Mouse (Mus musculus) liver, embryonic 11.5 days (tissue): ENCODE results near the gene Layn. TPM values are rescaled to one million over a fixed set of nuclear protein-coding genes. Genes with fewer than 3 reads are reported as not detected.

Experiments used
- ATAC-seq: fragments of 200-750 bp; cut with Nextera tagmentation; replicated peaks from 2 replicates; pipeline ENCODE4 v1.8.0; 2017; ENCODE audit warnings: moderate number of reproducible peaks, mild to moderate bottlenecking, moderate TSS enrichment, moderate library complexity; ENCODE audit not compliant: low FRiP score
- DNase-seq: peaks from one replicate; pipeline ENCODE4 v3.0.0-alpha.2; 2017; ENCODE audit warnings: low spot score
- H3K27ac ChIP-seq: fragments of 300-500 bp; sonication (generic); 2 replicates; pipeline ENCODE4 v1.5.1; 2014; ENCODE audit warnings: mild to moderate bottlenecking, low read depth, low read length, control low read depth
- H3K27me3 ChIP-seq: fragments of 300-500 bp; sonication (generic); replicated peaks from 2 replicates; pipeline ENCODE4 v1.6.1; 2014; ENCODE audit warnings: low read length, mixed read lengths; ENCODE audit not compliant: control insufficient read depth, insufficient read depth
- H3K36me3 ChIP-seq: fragments of 300-500 bp; sonication (generic); 2 replicates; pipeline ENCODE4 v1.6.1; 2014; ENCODE audit warnings: mild to moderate bottlenecking, low read length, moderate library complexity, mixed read lengths; ENCODE audit not compliant: control insufficient read depth, insufficient read depth
- H3K4me1 ChIP-seq: fragments of 300-500 bp; sonication (generic); replicated peaks from 2 replicates; pipeline ENCODE4 v1.6.1; 2014; ENCODE audit warnings: low read length, mixed read lengths; ENCODE audit not compliant: control insufficient read depth, insufficient read depth
- H3K4me2 ChIP-seq: fragments of 300-500 bp; sonication (generic); 2 replicates; pipeline ENCODE4 v1.6.1; 2014; ENCODE audit warnings: mild to moderate bottlenecking, control low read depth, moderate library complexity
- H3K4me3 ChIP-seq: fragments of 300-500 bp; sonication (generic); 2 replicates; pipeline ENCODE4 v1.5.1; 2014; ENCODE audit warnings: low read depth, low read length, control low read depth
- H3K9ac ChIP-seq: fragments of 300-500 bp; sonication (generic); 2 replicates; pipeline ENCODE4 v1.6.1; 2014; ENCODE audit warnings: low read depth, low read length, control low read depth
- H3K9me3 ChIP-seq: fragments of 300-500 bp; sonication (generic); 2 replicates; pipeline ENCODE4 v1.6.1; 2016; ENCODE audit warnings: low read length, inconsistent platforms, mixed read lengths; ENCODE audit not compliant: control insufficient read depth
- WGBS: fragments of 180-500 bp; shearing (Covaris S2); extraction: QIAGEN DNeasy Blood & Tissue Kit; methylation state at CpG from one replicate; pipeline ENCODE4 v1.1.7; 2014; 5-methylcytosine and 5-hydroxymethylcytosine counted together
- polyA plus RNA-seq: library from polyadenylated mRNA; unstranded; fragments of >200 nt; fragmentation: Nextera tagmentation; extraction: Ambion mirVana; gene quantifications from 2 replicates; pipeline ENCODE4 v1.2.1, GENCODE M21; 2014

Layn gene
- polyA plus RNA-seq, 1 experiment from 2014 or later = 1.7 TPM

DNA sequence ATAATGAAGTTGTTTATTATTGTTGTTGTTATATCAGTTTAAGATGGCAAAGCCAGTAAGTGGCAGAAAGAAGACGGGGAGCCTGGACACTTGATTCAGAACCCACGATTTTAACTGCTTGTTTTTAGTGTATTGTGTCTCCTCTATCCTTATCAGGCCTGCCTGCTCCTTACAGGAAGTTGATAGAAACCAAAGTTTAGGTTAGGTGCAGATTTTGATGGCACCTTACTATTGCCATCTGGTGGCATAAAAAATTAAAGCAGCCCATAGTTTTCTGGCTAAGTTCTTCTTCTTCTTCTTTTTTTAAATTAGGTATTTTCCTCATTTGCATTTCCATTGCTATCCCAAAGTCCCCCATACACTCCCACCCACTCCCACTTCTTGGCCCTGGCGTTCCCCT lies 24.7 kb downstream of the Layn start:
- no peak overlapping the region for H3K27ac ChIP-seq
- 43% methylated on average over 3 of the region's 3 CpGs for WGBS
- H3K27me3 ChIP-seq = no peaks in the 10 kb centered on the region
- DNase-seq (no peak), ATAC-seq (no peak)
- no peak overlapping the region for H3K4me2 ChIP-seq
- H3K4me3 ChIP-seq = no peak overlapping the region
- no peak overlapping the region for H3K9ac ChIP-seq
- H3K36me3 ChIP-seq = no peaks in the 10 kb centered on the region
- H3K9me3 ChIP-seq = no peaks in the 10 kb centered on the region
- no peaks in the 10 kb centered on the region; the same call in 1 of the 2 replicates for H3K4me1 ChIP-seq

GRCm38 (mm10) chr9:51042136-51042535 lies 34.8 kb downstream of the Layn start:
- Histone ChIP-seq H3K36me3 (no peaks in the 10 kb centered on the region), H3K9ac (no peak overlapping the region), H3K4me2 (no peak overlapping the region), H3K4me3 (no peak overlapping the region), H3K4me1 (no peaks in the 10 kb centered on the region), H3K27me3 (no peaks in the 10 kb centered on the region), H3K9me3 (no peaks in the 10 kb centered on the region), H3K27ac (no peak overlapping the region)
- ATAC-seq (no peak), DNase-seq (no peak)
- WGBS = 72% methylated on average over 6 of the region's 6 CpGs

DNA sequence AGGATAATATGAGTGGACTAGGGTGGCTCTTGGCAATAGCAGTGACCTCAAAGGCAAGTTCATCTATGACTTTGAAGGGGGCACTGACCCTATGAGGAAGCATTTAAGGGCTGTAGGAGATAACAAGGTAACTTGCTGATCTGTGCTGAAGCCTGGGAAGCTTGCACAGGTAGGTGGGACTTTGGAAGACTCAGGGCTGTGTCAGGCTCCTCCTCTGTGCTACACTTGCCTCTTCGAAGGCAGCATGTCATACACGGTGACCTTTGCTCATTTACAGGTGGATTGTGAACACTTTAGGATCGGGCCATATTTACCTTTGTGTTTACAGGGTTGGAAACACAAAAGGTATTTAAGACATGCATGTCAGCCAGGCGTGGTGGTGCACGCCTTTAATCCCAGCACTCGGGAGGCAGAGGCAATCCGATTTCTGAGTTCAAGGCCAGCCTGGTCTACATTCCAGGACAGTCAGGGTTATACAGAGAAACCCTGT lies 35.4 kb downstream of the Layn start:
- Histone ChIP-seq H3K4me2 (no peak overlapping the region), H3K36me3 (no peaks in the 10 kb centered on the region), H3K27ac (no peak overlapping the region), H3K4me3 (no peak overlapping the region), H3K9me3 (no peaks in the 10 kb centered on the region), H3K4me1 (no peaks in the 10 kb centered on the region), H3K27me3 (no peaks in the 10 kb centered on the region), H3K9ac (no peak overlapping the region)
- ATAC-seq (no peak), DNase-seq (no peak)
- WGBS = 85% methylated on average over 7 of the region's 7 CpGs

DNA sequence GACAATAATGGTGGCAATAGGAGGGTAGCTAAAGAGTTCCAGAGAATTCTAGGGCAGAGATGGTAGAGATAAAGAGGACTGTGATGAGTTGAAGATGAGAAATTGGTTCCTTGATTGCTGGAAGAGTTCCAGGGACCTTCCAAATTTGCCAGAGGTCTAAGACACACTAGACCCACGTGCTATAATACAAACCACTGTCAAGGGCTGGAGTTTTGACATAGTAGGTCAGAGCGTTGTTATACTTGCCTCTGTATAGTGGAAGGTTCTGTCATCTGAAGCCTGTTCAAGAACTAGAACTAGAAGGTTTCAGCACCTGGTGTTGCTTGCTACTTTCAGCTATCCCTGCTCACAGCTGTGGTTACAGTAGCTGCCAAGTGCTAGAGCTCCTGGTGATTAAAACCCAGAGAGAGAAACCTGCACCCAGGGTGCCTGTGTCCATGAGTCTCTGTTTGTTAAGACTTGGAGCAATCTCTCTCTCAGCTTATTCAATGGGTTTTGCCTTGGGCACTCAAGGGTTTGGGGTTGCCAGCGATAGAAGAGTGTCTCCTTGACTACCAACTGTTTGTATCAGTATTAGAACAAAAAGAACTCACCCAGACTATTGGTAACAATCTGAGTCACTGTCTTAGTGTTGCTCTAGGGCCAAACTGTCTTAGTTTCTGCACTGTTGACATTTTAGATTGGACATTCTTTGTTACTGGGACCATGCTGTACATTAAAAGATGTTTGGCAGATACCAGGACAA lies 43.9 kb downstream of the Layn start:
- no peak overlapping the region for H3K4me3 ChIP-seq
- WGBS = 75% methylated on average over 3 of the region's 3 CpGs
- DNase-seq (no peak), ATAC-seq (no peak)
- no peaks in the 10 kb centered on the region for H3K27me3 ChIP-seq
- no peak overlapping the region for H3K9ac ChIP-seq
- no peak overlapping the region for H3K27ac ChIP-seq
- H3K36me3 ChIP-seq = no peaks in the 10 kb centered on the region
- H3K4me2 ChIP-seq = no peak overlapping the region
- no peaks in the 10 kb centered on the region for H3K4me1 ChIP-seq
- H3K9me3 ChIP-seq = no peaks in the 10 kb centered on the region

DNA sequence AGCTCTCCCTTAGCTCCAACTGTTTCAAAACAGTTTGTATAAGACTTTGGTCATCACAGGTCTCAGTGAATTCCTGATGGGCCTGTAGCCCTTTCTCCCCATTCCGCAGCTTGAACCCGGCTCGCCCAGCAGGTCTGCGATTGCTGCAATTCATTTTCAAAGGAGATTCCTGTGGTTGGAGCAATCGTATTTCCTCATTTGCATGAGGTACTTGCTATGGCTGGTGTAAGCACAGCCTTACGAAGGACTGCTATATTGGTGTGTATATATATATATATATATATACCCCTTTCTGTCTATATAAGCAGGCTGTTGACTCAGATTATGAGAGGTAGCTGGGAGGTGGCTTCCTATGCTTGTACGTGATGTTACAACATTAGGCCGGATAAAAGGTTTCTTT lies 44.6 kb downstream of the Layn start:
- ATAC-seq = no peak
- 65% methylated on average over 8 of the region's 8 CpGs for WGBS

DNA sequence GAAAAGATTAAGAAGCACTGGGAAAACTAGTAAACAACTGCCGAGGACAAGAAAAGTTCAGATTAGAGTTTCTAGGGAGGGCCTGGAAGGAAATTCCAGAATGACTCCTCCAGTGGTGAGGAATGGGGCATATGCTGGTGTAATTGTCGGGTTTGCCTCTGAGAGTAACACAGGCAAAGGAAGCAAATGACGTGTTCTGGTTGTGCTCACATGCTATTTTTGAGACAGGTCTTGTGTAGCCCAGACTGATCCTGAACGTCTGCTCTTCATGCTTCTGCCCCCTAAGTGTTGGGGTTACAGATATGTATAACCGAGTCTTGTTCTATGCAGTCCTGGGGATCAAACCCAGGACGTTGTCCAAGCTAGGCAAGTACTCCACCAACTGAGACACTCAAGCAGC lies 45.3 kb downstream of the Layn start:
- WGBS = 56% methylated on average over 6 of the region's 6 CpGs
- ATAC-seq (no peak), DNase-seq (no peak)
- no peaks in the 10 kb centered on the region for H3K27me3 ChIP-seq
- H3K9ac ChIP-seq = no peak overlapping the region
- H3K27ac ChIP-seq = no peak overlapping the region
- H3K4me2 ChIP-seq = no peak overlapping the region
- H3K9me3 ChIP-seq = no peaks in the 10 kb centered on the region
- no peaks in the 10 kb centered on the region for H3K36me3 ChIP-seq
- H3K4me3 ChIP-seq = no peak overlapping the region
- H3K4me1 ChIP-seq = no peaks in the 10 kb centered on the region

More for the DNA sequence above, 44.6 kb downstream of the Layn start:
- no peak overlapping the region for H3K4me3 ChIP-seq
- no peak overlapping the region for H3K27ac ChIP-seq
- H3K36me3 ChIP-seq = no peaks in the 10 kb centered on the region
- DNase-seq = no peak
- H3K27me3 ChIP-seq = no peaks in the 10 kb centered on the region
- no peak overlapping the region for H3K9ac ChIP-seq
- no peaks in the 10 kb centered on the region for H3K9me3 ChIP-seq
- H3K4me1 ChIP-seq = no peaks in the 10 kb centered on the region
- no peak overlapping the region for H3K4me2 ChIP-seq

DNA sequence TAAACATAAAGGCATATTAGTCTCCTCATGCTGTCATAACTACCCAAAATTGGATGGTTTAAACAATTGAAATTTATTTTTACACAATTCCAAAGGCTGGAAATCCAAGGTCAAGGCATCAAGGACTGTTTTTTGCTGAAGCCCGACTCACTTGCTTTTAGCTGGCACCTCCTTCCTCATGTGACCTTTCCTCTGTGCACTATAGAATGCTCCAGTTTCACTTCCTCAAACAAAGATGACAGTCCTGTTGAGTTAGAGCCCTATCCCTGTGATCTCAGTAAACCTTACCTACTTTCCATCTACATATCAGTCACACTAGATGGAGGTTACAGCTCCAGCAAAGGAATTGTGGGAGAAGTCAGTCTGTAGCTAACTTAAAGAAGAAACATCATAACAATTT lies 46.7 kb downstream of the Layn start:
- H3K4me1 ChIP-seq = no peaks in the 10 kb centered on the region
- ATAC-seq (no peak), DNase-seq (no peak)
- H3K4me3 ChIP-seq = no peak overlapping the region
- H3K4me2 ChIP-seq = no peak overlapping the region
- H3K27ac ChIP-seq = no peak overlapping the region
- H3K9me3 ChIP-seq = no peaks in the 10 kb centered on the region
- H3K9ac ChIP-seq = no peak overlapping the region
- H3K36me3 ChIP-seq = no peaks in the 10 kb centered on the region
- 30% methylated on average over 1 of the region's 1 CpGs for WGBS
- no peaks in the 10 kb centered on the region for H3K27me3 ChIP-seq

- no peak for DNase-seq
- H3K4me1 ChIP-seq = no peaks in the 10 kb centered on the region
- 82% methylated on average over 1 of the region's 1 CpGs for WGBS
Observed at GRCm38 (mm10) chr9:51026952-51027351, 49.9 kb downstream of the Layn start.

GRCm38 (mm10) chr9:51021123-51021795 lies 55.6 kb downstream of the Layn start:
- no peak for ATAC-seq
- no peak overlapping the region for H3K4me3 ChIP-seq
- no peak overlapping the region for H3K4me2 ChIP-seq
- H3K27ac ChIP-seq = no peak overlapping the region
- H3K36me3 ChIP-seq = no peaks in the 10 kb centered on the region
- no peak overlapping the region for H3K9ac ChIP-seq
- no peak for DNase-seq
- WGBS = 58% methylated on average over 4 of the region's 4 CpGs
- no peaks in the 10 kb centered on the region; the same call in 1 of the 2 replicates for H3K4me1 ChIP-seq
- H3K9me3 ChIP-seq = no peaks in the 10 kb centered on the region
- H3K27me3 ChIP-seq = no peaks in the 10 kb centered on the region

More at GRCm38 (mm10) chr9:51026952-51027351, 49.9 kb downstream of the Layn start:
- Histone ChIP-seq H3K27me3 (no peaks in the 10 kb centered on the region), H3K4me3 (no peak overlapping the region), H3K9me3 (no peaks in the 10 kb centered on the region), H3K27ac (no peak overlapping the region), H3K36me3 (no peaks in the 10 kb centered on the region), H3K4me2 (no peak overlapping the region), H3K9ac (no peak overlapping the region)
- ATAC-seq = no peak
